Mouse (Mus musculus) adrenal gland, adult 2 months (tissue): ENCODE measurements around the gene Clic5. TPM values are rescaled to one million over a fixed set of nuclear protein-coding genes. Genes with fewer than 3 reads are reported as not detected.
"Not testable (repeated sequence)": the region's sequence is repeated elsewhere in the genome, so short reads cannot be mapped to it uniquely, and the experiment has no call there.

ENCODE experiments used
- DNase-seq: peaks from one replicate; pipeline ENCODE4 v3.0.0; 2021
- long read RNA-seq: library from polyadenylated mRNA; stranded (forward); transcript quantifications from one replicate; pipeline ENCODE4 v2.0.0, GENCODE M21; 2021
- polyA plus RNA-seq: library from polyadenylated mRNA; depleted of rRNA; stranded (reverse); fragments of >200 nt; gene quantifications from 2 replicates; pipeline ENCODE4 v1.2.3, GENCODE M21; 2012; rRNA removed
- total RNA-seq, 2 experiments: library from RNA; stranded (reverse); gene quantifications; 2 replicates each; pipeline ENCODE4 v1.2.3; 2021

Clic5 gene
- total RNA-seq (10 to 100 TPM; 18.6 to 25.3 TPM), polyA plus RNA-seq (1.3 and 1.5 TPM in 2 replicates)
- long read RNA-seq, full-length matches to known transcripts, result 8 of 9 reads
- long read RNA-seq, partial matches to known transcripts, result 1 of 9 reads
- long read RNA-seq, other reads (novel, unspliced or antisense), result 0 of 9 reads

DNA sequence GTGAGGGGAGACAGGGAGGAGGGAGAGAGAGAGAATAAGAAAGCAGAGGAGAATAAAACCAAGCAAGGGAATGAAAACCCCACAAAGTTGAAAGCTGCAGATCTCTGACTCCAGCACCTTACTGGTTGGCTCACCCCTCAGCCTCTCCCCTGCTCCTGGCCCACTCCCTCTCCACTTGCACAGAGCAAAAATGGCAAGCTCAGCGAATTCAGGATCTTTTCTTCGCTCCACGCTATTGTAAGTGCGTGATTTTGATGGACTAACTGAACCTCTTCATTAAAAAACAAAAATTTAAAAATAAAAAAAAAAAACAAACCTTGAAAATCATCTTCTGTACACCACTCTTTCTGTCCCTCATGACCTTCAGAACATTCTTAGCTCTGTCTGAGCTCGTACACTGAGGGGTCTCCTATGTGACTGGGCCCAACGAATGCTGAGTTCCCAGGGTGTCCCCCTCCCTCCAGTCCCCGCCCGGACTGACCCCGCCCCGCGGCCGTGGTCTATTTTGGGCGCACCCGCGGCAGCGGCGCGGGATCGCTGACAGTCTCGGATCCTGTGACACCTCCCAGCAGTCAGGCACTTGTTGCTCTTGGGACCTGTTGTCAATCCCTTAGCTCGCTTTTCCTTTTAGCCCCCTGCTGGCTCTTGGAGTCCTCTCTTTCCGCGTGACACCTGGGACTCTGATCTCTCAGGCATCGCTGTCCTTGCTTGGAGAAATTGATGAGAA lies at the start of gene Clic5:
Clic5 (plus strand) TSS at position 543 of the 727 bp plus-strand sequence.
- DNase-seq, result peak; percentile 75

DNA sequence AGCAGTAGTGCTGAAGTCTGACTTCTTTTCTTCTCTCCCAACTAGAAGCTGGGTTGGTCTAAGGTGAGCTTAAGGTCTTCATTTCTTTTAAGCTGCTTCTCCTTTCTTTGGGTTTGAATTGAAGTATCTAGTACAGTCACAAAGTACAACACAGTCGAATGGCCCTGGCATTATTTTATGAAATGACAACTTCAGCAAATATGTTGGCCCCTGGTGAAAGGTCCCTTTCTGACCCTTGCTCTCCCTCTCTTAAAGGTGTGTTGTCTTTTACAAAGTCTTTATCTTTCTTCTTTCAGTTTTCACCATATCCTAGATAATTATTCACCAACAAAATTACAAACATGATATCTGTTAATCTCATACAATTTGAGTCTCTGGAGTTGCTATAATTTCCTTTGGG lies 42.6 kb upstream of the Clic5 start:
- DNase-seq, result no peak

DNA sequence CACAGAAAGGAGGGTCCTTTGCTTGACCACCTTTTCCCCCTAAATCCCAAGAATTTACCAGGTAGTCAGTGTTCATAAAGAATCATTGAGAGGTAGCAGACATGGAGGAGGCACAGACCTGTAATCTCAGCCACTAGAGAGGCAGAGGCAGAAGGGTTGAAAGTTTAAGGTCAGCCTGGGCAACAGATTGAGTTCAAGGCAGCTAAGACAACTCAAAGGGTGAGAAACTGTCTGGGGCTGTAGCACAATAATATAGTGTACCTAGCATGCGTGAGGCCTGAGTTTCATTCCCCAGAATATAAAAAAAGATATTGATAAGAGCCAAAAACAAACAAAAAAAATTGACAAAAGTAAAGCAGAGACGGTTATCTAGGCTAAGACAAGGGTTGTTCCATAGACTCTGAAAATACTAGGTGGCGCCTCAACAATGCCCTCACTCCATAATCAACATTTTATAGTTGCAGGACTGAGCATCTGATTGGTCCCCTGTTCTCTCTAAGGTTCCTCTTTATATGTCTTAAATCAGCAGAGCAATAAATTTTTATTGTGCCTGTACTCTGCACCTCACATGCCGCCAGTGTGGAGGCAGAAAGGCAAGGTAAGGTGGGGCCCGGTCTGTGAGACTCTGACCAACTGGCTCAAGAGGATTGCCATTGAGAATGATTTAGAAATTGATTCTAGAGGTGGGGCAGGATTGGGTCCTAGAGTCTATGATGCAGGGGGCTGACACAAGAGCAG lies 40.1 kb upstream of the Clic5 start:
- no peak for DNase-seq

DNA sequence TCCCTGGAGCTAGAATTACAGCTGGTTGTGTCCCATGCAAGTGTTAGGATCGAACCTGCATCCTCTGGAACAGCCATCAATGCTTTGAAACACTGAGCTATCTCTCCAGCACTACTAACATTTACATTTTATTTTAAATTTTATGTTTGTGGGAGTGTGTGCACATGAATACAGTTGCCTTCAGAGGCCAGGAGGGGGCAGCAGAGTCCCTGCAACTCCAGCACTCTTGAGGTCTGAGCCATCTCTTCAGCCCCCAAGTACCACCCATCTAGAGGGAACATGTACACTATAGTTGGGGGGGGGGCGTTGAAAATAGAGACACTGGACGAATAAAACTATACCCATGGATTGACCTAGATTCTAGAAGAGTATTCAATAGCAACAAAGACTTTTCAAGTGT lies 37.3 kb upstream of the Clic5 start:
- peak; percentile 47 for DNase-seq

DNA sequence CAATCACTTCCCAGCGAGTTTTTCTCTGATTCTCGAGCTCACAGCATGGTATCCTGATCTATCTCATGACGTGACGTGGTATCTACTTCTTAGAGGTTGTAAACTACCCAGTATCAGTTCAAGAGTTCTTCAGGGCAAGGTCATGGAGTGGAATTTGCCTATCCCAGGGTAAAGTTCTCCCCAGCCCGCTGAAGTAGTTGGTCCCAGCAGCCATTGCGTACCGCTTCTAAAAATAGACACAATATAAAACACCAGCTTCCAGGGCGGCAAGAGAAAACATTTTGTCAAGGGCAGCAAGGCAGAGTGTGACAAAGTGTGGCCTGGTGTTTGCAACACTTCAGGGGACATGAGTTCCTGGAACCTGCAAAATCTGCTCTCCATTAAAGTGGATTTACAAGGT lies 36.5 kb upstream of the Clic5 start:
- DNase-seq, result no peak

DNA sequence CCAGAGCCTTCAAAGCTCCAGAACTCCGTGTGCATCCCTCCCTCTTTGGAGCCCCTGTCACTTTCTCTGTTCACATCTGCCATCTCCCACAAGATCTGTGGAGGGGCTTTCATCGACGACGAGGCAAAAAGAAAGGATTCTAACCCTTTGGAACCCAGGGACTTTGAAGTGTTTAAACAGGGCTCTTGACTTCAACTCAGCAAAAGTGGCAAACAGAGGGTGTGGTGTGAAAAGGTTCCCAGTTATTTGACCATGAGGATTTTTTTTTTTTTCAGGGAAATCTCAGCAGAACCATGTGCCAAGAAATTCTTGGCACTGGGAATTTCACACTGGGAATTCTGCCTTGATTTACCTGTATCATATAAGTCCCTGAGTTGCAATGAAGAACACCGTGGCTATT lies 34.5 kb upstream of the Clic5 start:
- no peak for DNase-seq

DNA sequence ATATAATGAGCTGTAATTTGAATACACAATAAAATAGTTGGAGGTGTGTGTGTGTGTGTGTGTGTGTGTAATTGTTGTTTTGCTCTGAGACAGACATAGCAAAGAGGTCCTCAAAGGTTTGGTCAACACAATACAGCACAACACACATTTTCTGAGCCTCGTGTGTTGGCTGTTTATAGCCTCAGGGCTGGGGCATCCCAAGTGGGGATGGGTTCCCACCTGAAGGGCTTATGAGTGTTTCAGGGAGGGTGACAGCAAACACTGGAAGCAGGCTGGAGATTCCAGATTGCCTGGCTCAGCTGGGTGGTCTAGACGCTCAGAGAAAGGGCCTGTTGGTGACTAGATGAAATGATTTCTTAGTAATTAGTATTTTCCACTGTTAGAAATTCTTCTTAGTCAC lies 33.2 kb upstream of the Clic5 start:
- DNase-seq, result no peak

DNA sequence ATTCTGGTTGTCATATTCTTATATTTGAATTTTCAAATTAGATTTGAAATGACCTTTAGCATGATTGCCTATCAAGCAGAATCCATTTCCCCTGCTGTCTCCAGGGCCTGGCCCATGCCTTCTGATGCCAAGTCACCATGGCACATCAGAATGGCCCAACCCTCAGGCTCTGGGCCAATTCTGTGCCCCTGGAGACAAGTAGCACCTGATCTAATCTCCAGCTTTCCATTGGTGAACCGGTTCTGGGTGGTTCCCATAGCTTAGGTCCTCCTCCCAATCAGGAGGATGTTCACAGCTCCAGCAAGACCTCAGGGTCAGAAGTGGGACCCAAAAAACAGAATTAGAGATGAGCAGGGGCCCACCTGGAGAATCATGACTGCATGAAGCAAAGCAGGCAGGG lies 30.2 kb upstream of the Clic5 start:
- peak; percentile 45 for DNase-seq

DNA sequence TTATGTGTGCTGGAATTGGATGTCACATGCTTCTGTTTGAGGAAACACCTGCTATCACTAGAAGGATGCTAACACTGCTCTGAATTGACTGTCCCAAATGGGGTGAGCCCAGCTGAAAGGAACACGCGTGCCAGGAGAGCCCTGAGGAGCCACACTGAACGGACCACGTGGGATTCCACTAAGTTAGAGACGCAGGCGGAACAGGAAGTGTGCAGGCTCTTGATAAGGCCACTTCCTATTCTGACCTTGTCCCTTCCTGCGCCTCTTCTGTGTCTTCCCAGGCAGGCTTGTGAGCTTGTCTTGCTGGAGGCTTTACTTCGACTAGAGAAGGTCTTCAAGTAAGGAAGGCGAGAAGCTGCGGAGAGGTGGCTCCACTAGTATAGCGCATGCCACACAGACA lies 27.9 kb upstream of the Clic5 start:
- DNase-seq, result no peak

DNA sequence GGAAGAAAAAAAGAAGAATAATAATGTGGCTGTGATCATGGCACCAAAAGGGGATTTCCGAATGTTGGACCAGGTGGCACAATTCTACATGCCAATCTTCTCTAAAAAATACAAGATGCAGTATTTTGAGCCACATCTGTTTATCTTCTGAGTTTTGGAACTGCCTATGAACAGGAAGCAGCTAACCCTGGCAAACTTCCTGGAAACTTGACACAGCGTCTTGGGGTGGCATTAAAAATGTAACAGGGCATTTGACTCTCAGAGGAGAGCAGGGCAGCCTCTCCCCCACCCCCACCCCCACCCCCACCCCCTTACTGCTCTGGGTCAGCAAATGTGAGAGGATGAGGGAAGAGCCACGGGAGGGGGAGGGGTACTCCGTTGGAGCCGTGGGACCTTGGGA lies 25.9 kb upstream of the Clic5 start:
- DNase-seq, result no peak

DNA sequence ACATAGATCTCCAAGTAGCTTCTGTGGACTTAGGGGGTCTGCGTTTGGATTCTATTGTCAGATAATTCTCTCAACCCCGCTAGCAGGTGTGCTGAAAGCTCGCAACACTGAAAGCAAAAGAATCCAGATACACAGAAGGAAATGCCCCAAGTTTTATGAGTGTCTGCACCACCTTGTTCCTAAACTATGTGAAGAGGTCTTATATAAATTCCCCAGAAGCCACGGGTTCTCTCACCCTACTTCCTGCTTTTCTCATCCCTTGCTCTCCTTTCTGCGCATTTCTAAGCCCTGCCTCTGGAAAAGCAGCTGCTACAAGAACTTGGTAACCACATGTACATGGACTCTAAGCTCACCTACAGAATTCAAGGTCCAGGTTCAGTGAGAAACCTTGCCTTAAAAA lies 25.4 kb upstream of the Clic5 start:
- DNase-seq, result no peak

DNA sequence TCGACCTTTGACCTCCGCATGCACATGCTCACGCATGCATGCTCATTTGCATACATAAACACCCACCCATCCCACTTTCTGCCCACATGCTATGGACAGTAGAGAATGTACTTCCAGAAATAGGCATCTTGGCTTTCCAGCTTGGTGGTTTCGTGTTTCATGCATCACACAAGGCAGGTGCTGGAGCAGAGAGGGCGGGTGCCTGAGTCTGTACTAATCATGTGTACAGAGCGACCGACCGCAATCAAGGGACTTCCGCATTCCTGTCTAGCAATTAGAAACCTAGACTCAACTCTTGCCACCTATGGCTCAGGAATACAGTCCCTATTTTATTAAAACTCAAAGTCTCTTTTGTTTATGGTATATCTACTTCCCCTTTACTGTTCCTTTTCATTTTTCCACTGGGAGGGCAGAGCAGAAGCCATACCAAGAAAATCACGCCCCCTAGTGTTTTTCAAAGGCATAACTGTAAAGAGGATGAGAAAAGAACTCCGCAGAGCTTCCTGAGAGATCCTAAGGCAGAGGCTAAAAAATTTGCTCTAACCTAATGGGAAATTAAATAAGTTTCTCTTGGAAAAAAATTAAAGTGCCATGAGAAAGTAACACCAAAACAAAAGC lies 22.5 kb upstream of the Clic5 start:
- no peak for DNase-seq

DNA sequence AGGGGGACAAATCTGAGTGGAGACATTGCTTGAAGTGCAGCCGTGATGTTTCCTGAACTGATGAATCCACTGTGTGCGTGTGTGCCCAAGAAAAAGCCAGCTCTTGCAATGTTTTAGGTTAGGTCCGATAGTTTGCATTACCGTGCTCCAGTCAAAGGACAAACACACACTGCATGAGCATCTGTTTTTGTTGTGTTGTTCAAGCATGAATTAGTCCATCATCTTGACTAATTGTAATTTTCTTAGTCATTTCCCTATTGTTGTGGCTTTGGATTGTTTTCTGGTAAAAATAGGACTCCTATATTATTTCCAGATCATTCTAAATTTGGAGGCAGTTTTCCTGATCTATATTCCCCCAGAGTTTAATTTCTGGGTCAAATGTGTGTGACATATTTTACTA lies 18.7 kb upstream of the Clic5 start:
- no peak for DNase-seq

DNA sequence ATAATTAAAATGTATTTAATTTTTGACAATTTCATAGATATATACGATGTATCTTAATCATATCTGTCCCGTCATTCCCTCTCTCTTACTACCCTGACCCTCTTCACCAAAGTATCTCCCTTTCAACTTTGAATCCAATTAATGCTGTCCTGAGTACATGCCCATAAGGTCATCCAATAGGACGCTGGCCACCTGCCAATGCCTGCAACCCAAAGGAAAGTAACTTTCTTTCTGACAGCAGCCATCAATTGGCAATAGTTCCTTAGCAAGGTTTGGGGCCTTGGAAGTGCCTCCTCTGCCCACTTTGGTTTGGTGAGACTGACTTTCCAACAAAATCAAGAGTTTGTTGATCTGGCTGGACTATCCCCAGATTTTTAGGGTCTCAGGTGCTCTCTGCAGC lies 18.1 kb upstream of the Clic5 start:
- no peak for DNase-seq

DNA sequence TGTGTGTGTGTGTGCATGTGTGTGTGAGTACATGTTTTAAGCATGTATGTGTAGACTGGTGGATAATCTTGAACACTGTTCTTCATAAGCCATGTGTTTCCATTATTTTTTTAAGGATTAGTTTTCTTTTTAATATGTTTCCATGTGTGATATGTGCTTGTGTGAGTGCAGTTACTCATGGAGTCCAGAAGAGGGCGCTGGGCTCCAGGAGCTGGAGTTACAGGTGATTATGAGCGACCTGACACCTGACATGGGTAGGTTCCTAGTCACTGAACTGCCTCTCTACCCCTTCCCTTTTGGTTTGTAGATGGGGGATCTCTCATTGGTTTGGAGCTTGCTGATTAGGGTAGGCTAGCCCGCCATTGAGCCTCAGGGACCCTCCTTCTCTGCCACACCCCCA lies 16.5 kb upstream of the Clic5 start:
- DNase-seq, result no peak

DNA sequence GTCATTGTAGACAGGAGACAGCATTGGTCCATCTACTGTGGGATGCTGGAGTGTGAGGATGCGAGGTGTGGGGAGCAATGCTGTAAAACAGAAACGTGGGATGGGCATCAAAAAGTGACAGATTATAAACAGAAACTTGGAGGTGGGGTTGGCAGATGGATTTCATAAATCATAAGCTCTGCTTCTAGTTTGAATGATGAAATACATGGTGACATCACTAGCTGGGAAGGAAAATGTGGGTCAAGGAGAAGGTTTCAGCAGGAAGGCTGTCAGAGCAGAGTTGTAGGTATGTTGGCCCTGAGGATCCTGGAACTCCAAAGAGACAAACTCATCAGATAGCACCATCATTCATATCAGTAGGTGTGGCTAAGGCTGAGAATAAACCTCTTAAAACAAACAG lies 15.0 kb upstream of the Clic5 start:
- peak; percentile 40 for DNase-seq

DNA sequence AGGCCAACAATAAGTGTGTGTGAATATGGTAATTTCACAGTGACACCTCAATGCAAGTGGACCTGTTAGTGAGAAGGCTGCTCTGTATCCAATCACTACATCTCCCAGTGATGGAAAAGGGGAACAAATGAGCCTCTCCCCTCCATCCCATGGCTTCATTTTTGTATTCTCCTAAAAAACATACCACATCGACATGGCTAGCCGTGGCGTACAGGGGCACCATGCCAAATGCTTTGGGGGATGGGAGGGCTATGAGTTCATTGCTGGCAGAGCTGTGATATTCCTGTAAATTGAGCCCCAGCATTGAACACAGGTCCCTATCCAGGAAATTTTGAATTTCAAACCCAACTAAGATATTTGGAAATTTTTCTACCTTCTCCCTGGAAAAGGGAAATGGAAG lies 11.1 kb upstream of the Clic5 start:
- no peak for DNase-seq

DNA sequence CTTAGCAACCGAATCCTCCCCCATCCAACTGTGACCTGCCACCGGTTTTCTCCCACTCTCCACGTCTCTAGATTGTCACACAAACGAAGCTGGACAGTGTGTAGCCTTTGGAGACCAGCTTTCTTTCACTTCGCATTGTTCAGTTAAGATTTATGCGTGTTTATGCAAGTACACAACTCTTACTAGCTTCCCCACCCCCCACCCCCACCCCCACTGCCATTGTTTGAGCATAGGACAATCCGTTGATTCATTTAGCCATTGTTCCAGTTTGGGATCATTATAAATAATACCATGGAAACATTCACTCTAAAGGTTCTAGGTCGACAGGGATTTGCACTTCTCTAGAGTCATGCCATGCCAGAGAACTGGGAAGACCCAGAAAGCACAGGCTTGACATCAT lies 7.0 kb upstream of the Clic5 start:
- no peak for DNase-seq

DNA sequence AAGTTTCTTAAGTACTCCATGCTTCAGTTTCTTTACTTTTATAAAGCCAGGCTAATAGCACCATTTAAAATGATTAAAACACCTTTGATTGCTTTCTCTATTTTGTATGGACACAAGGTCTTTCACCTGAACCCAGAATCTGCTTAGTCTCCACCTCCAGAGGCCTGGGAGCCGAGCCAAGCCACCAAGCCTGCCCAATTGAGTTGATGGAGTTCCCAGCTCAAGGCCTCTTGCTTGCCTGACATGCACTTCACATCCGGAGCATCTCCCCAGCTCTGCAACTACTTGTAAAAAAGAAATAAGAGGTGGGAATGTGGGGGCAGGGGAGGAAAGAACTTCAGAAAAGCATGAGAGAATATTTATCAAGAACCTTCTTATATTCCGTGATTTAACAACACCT lies 1.5 kb upstream of the Clic5 start:
- no peak for DNase-seq

DNA sequence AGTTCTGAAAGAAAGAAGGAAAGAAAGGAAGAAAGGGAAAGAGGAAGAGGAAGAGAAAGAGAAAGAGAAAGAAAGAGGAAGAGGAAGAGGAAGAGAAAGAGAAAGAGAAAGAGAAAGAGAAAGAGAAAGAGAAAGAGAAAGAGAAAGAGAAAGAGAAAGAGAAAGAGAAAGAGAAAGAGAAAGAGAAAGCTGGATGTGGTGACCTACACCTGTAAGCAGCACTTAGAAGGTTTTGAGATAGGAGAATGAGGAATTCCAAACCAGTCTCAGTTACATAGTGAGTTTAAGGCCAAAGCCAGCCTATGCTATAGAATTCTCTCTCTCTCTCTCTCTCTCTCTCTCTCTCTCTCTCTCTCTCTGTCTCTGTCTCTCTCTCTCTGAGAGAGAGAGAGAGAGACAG lies 847 bp upstream of the Clic5 start:
- not testable (repeated sequence) for DNase-seq

DNA sequence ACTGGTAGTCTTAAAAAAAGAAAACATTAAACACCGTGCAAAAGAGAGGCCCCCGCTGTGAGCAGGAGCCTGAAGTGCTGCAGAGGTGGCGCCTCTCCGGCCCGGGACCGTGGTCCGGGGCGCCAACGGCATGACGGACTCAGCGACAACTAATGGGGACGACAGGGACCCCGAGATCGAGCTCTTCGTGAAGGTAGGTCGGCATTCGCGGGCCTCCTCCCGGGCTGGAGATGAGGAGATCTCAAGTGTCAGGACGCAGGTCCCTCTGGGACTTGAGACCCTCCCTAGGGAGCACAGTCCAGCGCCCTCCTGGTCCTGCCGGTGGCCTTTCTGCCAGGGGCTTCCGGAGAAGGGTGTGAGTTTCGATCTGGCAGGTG lies 373 bp downstream of the Clic5 start:
- DNase-seq, result peak; percentile 33

DNA sequence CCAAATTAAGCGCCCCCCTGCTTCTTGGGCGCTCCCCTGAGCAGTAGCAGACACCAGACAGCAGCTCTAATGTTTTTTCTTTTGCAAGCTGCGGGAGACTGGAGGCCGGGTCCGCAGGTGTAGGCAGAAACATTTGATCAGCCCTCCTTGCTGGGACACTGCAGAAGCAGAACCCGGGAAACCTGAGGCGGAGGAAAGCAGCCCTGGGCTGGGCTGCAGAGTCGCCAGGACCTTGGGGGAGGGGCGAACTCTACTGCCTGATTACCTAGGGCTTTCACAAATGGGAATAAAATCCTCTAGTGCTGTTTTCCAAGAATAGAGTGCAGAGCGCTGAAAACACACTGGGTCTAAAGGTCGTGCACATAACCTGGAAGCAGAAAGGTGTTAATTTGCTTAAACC lies 1.3 kb downstream of the Clic5 start:
- DNase-seq, result no peak

DNA sequence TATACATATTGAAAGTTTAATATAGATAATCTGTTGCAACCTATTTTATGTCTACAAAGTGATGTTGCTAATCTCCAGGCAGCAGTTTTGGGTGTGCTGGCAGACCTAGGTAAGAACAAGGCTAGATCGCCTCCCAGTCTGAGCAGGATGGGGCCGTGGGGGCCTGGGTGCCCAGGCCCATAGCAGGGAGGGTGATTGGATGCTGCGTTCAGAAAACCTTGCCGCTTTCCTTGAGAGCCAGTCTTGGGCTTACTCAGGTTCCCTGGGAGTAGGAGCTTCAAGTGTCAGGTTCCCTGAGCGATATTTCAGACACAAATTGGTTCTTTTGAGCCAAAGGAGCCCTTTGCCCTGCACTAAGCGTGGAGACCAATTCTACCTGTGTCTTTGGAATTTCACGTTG lies 1.9 kb downstream of the Clic5 start:
- DNase-seq, result no peak
